Mouse (Mus musculus) MEL-GATA-1-ER (cell line): ENCODE data around the gene Sec61a1.

Source experiments
- DNase-seq: peaks from one replicate; pipeline ENCODE4 v3.0.0-alpha.2; 2012; ENCODE audit warnings: low read depth; ENCODE audit errors: extremely low read depth

Sec61a1 gene

DNA sequence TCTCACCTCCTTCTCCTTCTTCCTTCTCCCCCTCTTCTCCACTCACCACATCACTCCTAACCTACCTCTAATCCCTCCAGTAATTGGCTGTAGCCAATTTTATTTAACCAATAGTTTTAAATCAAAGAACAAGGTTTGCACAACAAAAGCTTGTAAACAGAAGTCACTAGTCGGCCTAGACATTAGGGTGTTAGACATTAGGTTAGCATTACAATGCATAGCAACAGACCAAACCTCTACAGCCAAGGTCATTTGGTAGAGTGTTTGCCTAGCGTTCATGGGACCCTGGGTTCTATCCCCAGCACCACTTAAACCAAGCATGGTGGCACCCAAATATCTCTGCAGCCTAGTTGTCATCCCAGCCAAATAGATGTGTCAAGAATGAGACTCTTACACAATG, 64.2 kb downstream of the Sec61a1 start:
- DNase-seq = no peak
